In genomic region chr2:4988826-4989424, GRCm38 (mm10) we compare ENCODE assay signal across 13 mouse cellular contexts. TPM values are rescaled to one million over a fixed set of nuclear protein-coding genes. Genes with fewer than 3 reads are reported as not detected.
A peak's percentile ranks its signal among the peaks of the same experiment; 100 is the strongest.
DNase-seq lines count a peak whose midpoint lies in the region; ATAC-seq and TF ChIP-seq lines count a peak whose summit lies in the region.
"Had no signal": no experiment of that assay in that cellular context is flagged by ENCODE, and none has a peak within 500 bp of the region (broad histone marks: within the 10 kb centered on the region; RNA-seq: fewer than 3 reads in every experiment).

No protein-coding gene starts in this region.

- intact Hi-C loops in heart, postnatal 36 days (cut with DNase I), result no loop called here

- no peak for TF ChIP-seq EP300 in liver, postnatal 0 days (IDR thresholded peaks at IDR 0.05; ENCODE audit: low read depth)

- no peaks in the 10 kb centered on the region for H3K27me3 ChIP-seq in embryonic facial prominence, embryonic 11.5 days (ENCODE audit: control insufficient read depth, insufficient read depth, low read length)
- no peaks in the 10 kb centered on the region for H3K27me3 ChIP-seq in embryonic facial prominence, embryonic 10.5 days (replicated peaks; ENCODE audit: low read depth, poor library complexity, severe bottlenecking)
- no peaks in the 10 kb centered on the region for H3K27me3 ChIP-seq in liver, postnatal 0 days (ENCODE audit: insufficient read depth, low read length)
- no peaks in the 10 kb centered on the region; the same call in 1 of the 2 replicates for H3K27me3 ChIP-seq in splenic B cell, adult 2 months (ENCODE audit: control insufficient read depth, insufficient read depth, low read length, poor library complexity, severe bottlenecking)
- H3K27me3 ChIP-seq: embryonic facial prominence, embryonic 12.5 days; limb, embryonic 15.5 days had no signal

- H3K4me1 ChIP-seq in embryonic facial prominence, embryonic 11.5 days (ENCODE audit: control insufficient read depth, insufficient read depth, low read length), result no peaks in the 10 kb centered on the region
- peaks cover 4% of the 10 kb centered on the region for H3K4me1 ChIP-seq in embryonic facial prominence, embryonic 10.5 days
- H3K4me1 ChIP-seq in liver, postnatal 0 days (ENCODE audit: insufficient read depth), result 0 out of 2 replicates have a peak, but pooled peaks cover 3% of the 10 kb centered on the region
- H3K4me1 ChIP-seq: embryonic facial prominence, embryonic 12.5 days had no signal

- DNase-seq in embryonic facial prominence, embryonic 11.5 days (ENCODE audit: low spot score), result peak; percentile 27
- no peak for DNase-seq in embryonic facial prominence, embryonic 10.5 days (ENCODE audit: low spot score)
- peak; percentile 7 for DNase-seq in retina, postnatal 1 day
- no peak for DNase-seq in retina, embryonic 14.5 days (ENCODE audit: low spot score)
- no peak for DNase-seq in liver, postnatal 0 days
- peak; percentile 37 for DNase-seq in splenic B cell, adult 2 months (ENCODE audit: low read depth, low spot score)
- no peak for DNase-seq in urinary bladder, adult 18-20 months (ENCODE audit: low spot score in 2 of 2)
- DNase-seq in heart, postnatal 36 days, result no peak
- DNase-seq: heart, postnatal 14 days had no signal

- H3K9me3 ChIP-seq in embryonic facial prominence, embryonic 11.5 days (replicated peaks; ENCODE audit: control insufficient read depth, low read length), result no peaks in the 10 kb centered on the region
- no peaks in the 10 kb centered on the region for H3K9me3 ChIP-seq in embryonic facial prominence, embryonic 10.5 days
- no peaks in the 10 kb centered on the region for H3K9me3 ChIP-seq in liver, postnatal 0 days (ENCODE audit: low read length)
- H3K9me3 ChIP-seq: embryonic facial prominence, embryonic 12.5 days; limb, embryonic 15.5 days had no signal

- no peak overlapping the region for H3K9ac ChIP-seq in embryonic facial prominence, embryonic 11.5 days (replicated peaks; ENCODE audit: low read length)
- no peak overlapping the region for H3K9ac ChIP-seq in liver, postnatal 0 days (replicated peaks)
- H3K9ac ChIP-seq: embryonic facial prominence, embryonic 12.5 days; limb, embryonic 15.5 days had no signal

- peaks cover 8% of the 10 kb centered on the region for H3K36me3 ChIP-seq in embryonic facial prominence, embryonic 11.5 days (replicated peaks; ENCODE audit: control insufficient read depth, insufficient read depth, low read depth, low read length)
- peaks cover 47% of the 10 kb centered on the region for H3K36me3 ChIP-seq in embryonic facial prominence, embryonic 10.5 days (replicated peaks)
- H3K36me3 ChIP-seq in liver, postnatal 0 days (replicated peaks; ENCODE audit: insufficient read depth, low read length), result peaks cover 32% of the 10 kb centered on the region
- H3K36me3 ChIP-seq in splenic B cell, adult 2 months (ENCODE audit: control insufficient read depth, insufficient read depth, low read length, poor library complexity, severe bottlenecking), result no peaks in the 10 kb centered on the region

- TF ChIP-seq CTCF in liver, postnatal 0 days (IDR thresholded peaks at IDR 0.05; ENCODE audit: low read depth), result peak; percentile 43; the same call in 1 of the 2 replicates

- ATAC-seq in embryonic facial prominence, embryonic 11.5 days (replicated peaks; ENCODE audit: insufficient number of reproducible peaks, low FRiP score, low TSS enrichment, low read depth), result no peak
- ATAC-seq in liver, postnatal 0 days, result 0 out of 2 replicates have a peak, but pooled peaks have one; percentile 44

- H3K4me3 ChIP-seq in embryonic facial prominence, embryonic 11.5 days (ENCODE audit: low read depth, low read length), result no peak overlapping the region
- no peak overlapping the region for H3K4me3 ChIP-seq in embryonic facial prominence, embryonic 10.5 days
- no peak overlapping the region for H3K4me3 ChIP-seq in liver, postnatal 0 days (ENCODE audit: low read depth, low read length)
- H3K4me3 ChIP-seq: embryonic facial prominence, embryonic 12.5 days; limb, embryonic 15.5 days had no signal

- 76% methylated on average over 11 of the region's 11 CpGs for WGBS in embryonic facial prominence, embryonic 11.5 days
- 75% methylated on average over 11 of the region's 11 CpGs for WGBS in embryonic facial prominence, embryonic 10.5 days
- 79% methylated on average over 11 of the region's 11 CpGs for WGBS in liver, postnatal 0 days (ENCODE audit: insufficient replicate concordance)

- H3K4me2 ChIP-seq in embryonic facial prominence, embryonic 11.5 days (ENCODE audit: low read depth, low read length), result no peak overlapping the region
- H3K4me2 ChIP-seq in liver, postnatal 0 days (ENCODE audit: low read depth, low read length), result no peak overlapping the region
- H3K4me2 ChIP-seq: embryonic facial prominence, embryonic 12.5 days; limb, embryonic 15.5 days had no signal

- H3K27ac ChIP-seq in embryonic facial prominence, embryonic 11.5 days (replicated peaks; ENCODE audit: low read depth, low read length), result no peak overlapping the region
- no peak overlapping the region for H3K27ac ChIP-seq in embryonic facial prominence, embryonic 10.5 days (replicated peaks)
- H3K27ac ChIP-seq in liver, postnatal 0 days (ENCODE audit: low read depth), result no peak overlapping the region
- H3K27ac ChIP-seq: embryonic facial prominence, embryonic 12.5 days; limb, embryonic 15.5 days had no signal

RNA-seq across cellular contexts. Expression of gene Ucma, which starts 13.0 kb away (rescaled TPM):
- 0.29 TPM in 1 of 2 replicates, not detected in the other for polyA plus RNA-seq in embryonic facial prominence, embryonic 11.5 days (2014; fragmentation: Nextera tagmentation; extraction: Ambion mirVana)
- 0.39 and 0.48 TPM in 2 replicates for polyA plus RNA-seq in embryonic facial prominence, embryonic 10.5 days (2016; fragmentation: Nextera tagmentation; extraction: Ambion mirVana)
- polyA plus RNA-seq in liver, postnatal 0 days (2015; fragmentation: Nextera tagmentation; extraction: Ambion mirVana), result not detected in 2 replicates
- total RNA-seq in heart, postnatal 36 days (2021), result not detected
- total RNA-seq: heart, postnatal 14 days had no signal
- polyA plus RNA-seq: embryonic facial prominence, embryonic 12.5 days; large intestine, adult 2 months; spleen, adult 2 months had no signal

RNA-seq across cellular contexts. Expression of gene Mcm10, which starts 23.7 kb away (rescaled TPM):
- 58.4 and 66.0 TPM in 2 replicates for polyA plus RNA-seq in embryonic facial prominence, embryonic 11.5 days (2014; fragmentation: Nextera tagmentation; extraction: Ambion mirVana)
- 76.4 and 80.4 TPM in 2 replicates for polyA plus RNA-seq in embryonic facial prominence, embryonic 10.5 days (2016; fragmentation: Nextera tagmentation; extraction: Ambion mirVana)
- polyA plus RNA-seq in liver, postnatal 0 days (2015; fragmentation: Nextera tagmentation; extraction: Ambion mirVana), result 10.5 and 12.2 TPM in 2 replicates
- total RNA-seq in heart, postnatal 36 days (2021), result under 1 TPM; 0.11 to 0.33 TPM

Comparison
In these comparisons a context has a peak if more than half of its experiments do, and no peak if none do; other contexts are left out.
1. DNase-seq: peak in embryonic facial prominence, embryonic 11.5 days (single experiment), retina, postnatal 1 day (single experiment) and splenic B cell, adult 2 months (single experiment); none in embryonic facial prominence, embryonic 10.5 days (single experiment), retina, embryonic 14.5 days (single experiment), liver, postnatal 0 days (single experiment), urinary bladder, adult 18-20 months (0 of 2) and heart, postnatal 36 days (0 of 2).